Mouse (Mus musculus): Measurements from ENCODE around the gene Fgfr1op2. TPM values are rescaled to one million over a fixed set of nuclear protein-coding genes. Genes with fewer than 3 reads are reported as not detected.
A peak's percentile ranks its signal among the peaks of the same experiment; 100 is the strongest.
"Not testable (repeated sequence)": the region's sequence is repeated elsewhere in the genome, so short reads cannot be mapped to it uniquely, and the experiment has no call there.

Gene Fgfr1op2
- polyA plus RNA-seq, 1 experiment from 2014 or later, result 75.5 TPM

DNA sequence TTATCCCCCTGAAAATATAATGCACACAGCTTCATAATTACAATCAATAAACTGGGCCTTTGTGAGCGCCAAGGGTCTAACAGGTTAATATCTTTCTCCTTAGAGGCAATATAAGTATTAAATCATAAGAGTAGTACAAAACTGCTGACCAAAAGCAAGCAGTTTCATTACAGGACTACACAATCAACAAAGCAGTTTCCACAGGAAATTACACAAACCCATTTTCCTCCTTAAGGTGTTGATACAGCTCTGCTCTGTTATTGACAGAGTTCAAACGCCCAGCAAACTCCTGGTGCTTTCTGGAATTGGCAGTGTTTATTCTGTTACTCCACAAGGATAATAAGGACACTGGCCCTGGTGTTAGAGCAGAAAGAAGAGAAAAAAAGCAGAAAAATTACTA, 26.6 kb upstream of the Fgfr1op2 start:
- TF ChIP-seq CTCF (IDR thresholded peaks at IDR 0.05), result no peak
- no peaks in the 10 kb centered on the region for H3K27me3 ChIP-seq
- ChIA-PET POLR2A (no interaction called here), CTCF (no interaction called here)
- ATAC-seq (no peak), DNase-seq (ENCODE audit: low read depth, low spot score) (no peak)
- in situ Hi-C loops (cut with MboI; ENCODE audit: low pct_unique_long_range_greater_than_20kb), result no loop called here

DNA sequence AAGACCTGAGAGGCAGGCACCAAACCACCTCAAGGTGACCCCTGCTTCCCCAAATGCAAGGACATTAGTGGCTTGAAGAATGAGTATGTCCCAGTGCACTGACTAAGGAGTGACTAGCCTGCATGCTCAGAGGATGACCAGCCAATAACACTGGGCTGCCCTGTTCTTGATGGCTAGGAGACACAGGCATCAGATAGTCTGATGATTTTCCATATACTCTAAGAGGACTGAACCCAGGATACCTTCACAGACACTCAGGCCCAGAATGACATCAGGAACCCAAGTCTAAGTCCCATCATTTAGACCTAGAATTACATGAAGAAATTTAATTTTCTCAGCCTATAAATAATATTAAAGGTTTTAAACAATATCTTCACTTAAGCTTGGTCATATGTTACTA, 25.7 kb upstream of the Fgfr1op2 start:
- POLR2A ChIA-PET, result no interaction called here
- DNase-seq (ENCODE audit: low read depth, low spot score), result no peak
- no peak for TF ChIP-seq CTCF (IDR thresholded peaks at IDR 0.05)
- CTCF ChIA-PET, result no interaction called here
- H3K27me3 ChIP-seq, result no peaks in the 10 kb centered on the region
- in situ Hi-C loops (cut with MboI; ENCODE audit: low pct_unique_long_range_greater_than_20kb), result no loop called here
- no peak for ATAC-seq

DNA sequence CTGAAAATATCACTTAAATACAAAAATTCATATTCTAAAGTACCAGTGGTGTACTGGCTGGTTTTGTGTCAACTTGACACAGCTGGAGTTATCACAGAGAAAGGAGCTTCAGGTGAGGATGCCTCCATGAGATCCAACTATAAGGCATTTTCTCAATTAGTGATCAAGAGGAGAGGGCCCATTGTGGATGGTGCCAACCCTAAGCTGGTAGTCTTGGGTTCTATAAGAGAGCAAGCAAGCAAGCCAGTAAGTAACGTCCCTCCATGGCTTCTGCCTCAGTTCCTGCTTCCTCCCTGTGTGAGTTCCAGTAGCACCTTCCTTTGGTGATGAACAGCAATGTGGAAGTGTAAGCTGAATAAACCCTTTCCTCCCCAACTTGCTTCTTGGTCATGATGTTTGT, 14.5 kb upstream of the Fgfr1op2 start:
- ATAC-seq; in situ Hi-C loops (cut with MboI; ENCODE audit: low pct_unique_long_range_greater_than_20kb); H3K27me3 ChIP-seq; DNase-seq (ENCODE audit: low read depth, low spot score); POLR2A ChIA-PET; CTCF ChIA-PET: not testable (repeated sequence)

DNA sequence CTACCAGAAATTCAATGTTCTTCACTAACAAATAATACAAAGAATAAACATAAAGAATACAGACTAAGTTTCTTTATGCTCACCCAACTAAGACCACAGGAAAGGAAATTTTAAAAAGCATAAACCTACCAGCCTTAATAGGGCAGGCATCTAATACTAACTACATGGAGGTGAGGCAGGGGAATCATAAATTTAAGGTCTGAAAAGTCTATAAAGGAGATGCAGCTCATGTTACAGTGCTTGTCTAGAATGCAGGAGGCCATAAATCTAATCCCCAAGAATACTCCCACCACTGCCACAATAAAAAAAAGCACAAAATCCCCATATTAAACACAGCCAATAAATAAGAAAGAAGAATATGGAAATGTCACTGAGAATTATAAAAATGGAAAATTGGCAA, 4.9 kb upstream of the Fgfr1op2 start:
- H3K27me3 ChIP-seq, result no peaks in the 10 kb centered on the region
- ATAC-seq, result no peak
- ChIA-PET POLR2A (no interaction called here), CTCF (no interaction called here)
- in situ Hi-C loops (cut with MboI; ENCODE audit: low pct_unique_long_range_greater_than_20kb), result no loop called here
- TF ChIP-seq CTCF (IDR thresholded peaks at IDR 0.05), result no peak
- DNase-seq (ENCODE audit: low read depth, low spot score), result no peak

DNA sequence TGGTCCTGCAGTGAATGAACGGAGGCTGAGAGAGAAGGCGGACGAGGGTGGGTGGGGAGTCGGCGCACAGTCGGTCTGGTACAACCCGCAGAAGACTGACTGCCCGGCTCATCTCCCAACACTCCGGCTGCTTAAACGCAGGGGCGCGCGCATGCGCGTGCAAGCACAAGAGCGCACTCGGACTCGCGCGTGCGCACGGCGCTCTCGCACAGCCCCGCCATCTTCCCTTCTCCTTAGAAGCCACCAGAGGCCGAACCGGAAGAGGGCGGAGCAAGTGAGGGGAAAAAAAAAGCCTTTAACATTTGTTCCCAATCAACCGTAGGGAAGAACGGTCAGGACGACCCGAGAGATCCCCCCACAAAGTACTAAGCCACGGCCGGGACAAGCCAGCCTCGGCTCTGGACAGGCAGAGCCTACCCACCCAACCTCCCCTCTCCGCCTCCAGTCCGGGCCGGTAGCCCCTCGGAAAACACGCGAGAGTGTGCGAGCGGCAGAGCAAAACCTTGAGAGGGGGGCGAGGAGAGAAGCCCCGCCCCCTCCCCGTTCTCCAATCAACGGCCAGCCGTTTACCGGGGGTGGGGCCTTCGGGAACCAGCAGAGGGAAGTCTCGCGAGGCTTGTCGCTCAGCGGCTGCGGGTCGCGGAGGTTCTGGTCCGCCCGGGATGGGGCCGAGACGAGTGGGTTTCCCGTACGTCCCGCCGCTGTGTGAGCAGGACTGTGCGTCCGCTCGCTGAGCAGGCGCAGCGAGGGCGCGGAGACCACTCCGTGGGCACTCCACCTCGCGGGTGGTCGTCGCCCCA, 507 bp downstream of the Fgfr1op2 start, which contains the start of gene Ints13:
Ints13 (minus strand) TSS at position 526 of the 800 bp plus-strand sequence.
- DNase-seq (ENCODE audit: low read depth, low spot score) (peak; percentile 88), ATAC-seq (peak; percentile 89)
- ChIA-PET CTCF (no interaction called here), POLR2A (interaction anchor here (0.5 kb wide), 1 partner anchor 1520 kb away, joined by 3 read pairs; no protein-coding TSS in a partner anchor)
- H3K27me3 ChIP-seq, result no peaks in the 10 kb centered on the region
- no peak for TF ChIP-seq CTCF (IDR thresholded peaks at IDR 0.05)
- in situ Hi-C loops (cut with MboI; ENCODE audit: low pct_unique_long_range_greater_than_20kb), result no loop called here

DNA sequence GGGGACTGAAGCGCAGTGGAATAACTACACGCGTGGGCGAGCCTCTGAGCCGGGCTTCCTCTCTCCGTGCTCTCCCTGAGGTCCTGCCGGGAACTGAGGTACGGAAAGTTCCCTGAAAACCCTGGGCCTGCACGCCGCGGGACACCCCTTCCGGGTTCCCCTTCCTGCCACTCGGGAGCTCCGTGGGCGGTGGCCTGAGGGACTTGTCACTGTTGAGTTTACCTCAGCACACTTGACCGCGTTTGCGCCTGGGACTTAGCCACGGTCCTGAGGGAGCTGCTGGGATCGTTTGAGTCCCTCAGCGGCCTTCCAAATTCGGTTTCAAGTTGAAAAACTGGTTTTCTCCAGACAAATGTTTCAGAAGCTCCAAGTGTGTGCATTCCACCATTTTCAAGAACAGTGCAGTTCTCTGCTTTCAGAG, 1.1 kb downstream of the Fgfr1op2 start:
- CTCF ChIA-PET, result no interaction called here
- ATAC-seq (peak; percentile 45), DNase-seq (ENCODE audit: low read depth, low spot score) (no peak)
- no peak for TF ChIP-seq CTCF (IDR thresholded peaks at IDR 0.05)
- POLR2A ChIA-PET, result interaction anchor here (0.5 to 1.2 kb wide), 2 partner anchors 22 to 1521 kb away, joined by 3 read pairs; no protein-coding TSS in a partner anchor
- no peaks in the 10 kb centered on the region for H3K27me3 ChIP-seq
- in situ Hi-C loops (cut with MboI; ENCODE audit: low pct_unique_long_range_greater_than_20kb), result no loop called here

DNA sequence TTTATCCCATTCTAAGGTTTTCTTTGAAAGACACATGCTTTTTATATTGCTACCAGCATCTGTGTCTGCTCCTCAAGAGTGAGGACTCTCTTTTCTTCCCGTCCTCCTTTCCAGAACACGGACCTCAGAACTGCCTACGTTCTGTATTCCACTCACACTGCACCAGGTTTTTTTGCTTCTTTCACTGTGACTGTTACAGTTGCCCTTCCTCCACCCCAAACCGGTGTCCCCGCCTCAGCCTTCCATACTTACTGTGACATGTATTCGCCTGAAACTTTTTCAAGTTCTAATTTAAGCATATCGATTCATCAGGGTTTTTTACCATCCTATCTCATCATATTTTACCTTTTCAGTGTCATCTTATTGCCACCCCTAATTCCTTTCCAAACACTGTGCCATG, 1.6 kb downstream of the Fgfr1op2 start:
- CTCF ChIA-PET, result no interaction called here
- DNase-seq (ENCODE audit: low read depth, low spot score) (no peak), ATAC-seq (no peak)
- TF ChIP-seq CTCF (IDR thresholded peaks at IDR 0.05), result no peak
- POLR2A ChIA-PET, result interaction anchor here (1.2 kb wide), 1 partner anchor 21 kb away, joined by 3 read pairs; no protein-coding TSS in a partner anchor
- in situ Hi-C loops (cut with MboI; ENCODE audit: low pct_unique_long_range_greater_than_20kb), result no loop called here
- H3K27me3 ChIP-seq, result no peaks in the 10 kb centered on the region

DNA sequence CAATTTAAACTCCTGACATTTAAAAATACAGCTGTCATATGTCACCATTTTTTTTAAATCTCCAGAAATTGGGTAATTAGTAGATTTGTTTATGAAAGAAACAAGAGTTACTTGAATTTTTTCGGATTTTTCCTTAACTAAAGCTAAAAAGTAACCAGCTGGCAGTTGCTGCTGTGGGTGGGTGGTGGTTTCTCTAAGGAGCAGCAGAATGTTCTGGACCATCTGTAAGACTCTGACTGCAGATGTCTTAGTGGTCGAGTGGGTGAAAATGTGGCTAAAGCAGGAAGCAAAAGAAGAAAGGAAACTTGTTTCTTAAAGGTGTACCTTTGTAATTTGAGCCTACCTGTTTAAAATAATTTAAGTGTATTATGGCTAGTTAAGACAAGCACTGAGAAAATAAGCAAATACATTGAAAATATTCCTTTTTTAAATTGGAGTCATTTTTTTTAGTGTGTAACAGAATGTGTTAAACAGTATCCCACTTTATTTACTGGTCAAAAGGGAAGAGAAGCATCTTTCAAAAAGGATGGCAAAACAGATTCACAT, 3.5 kb downstream of the Fgfr1op2 start:
- no peak for ATAC-seq
- H3K27me3 ChIP-seq, result no peaks in the 10 kb centered on the region
- no peak for TF ChIP-seq CTCF (IDR thresholded peaks at IDR 0.05)
- in situ Hi-C loops (cut with MboI; ENCODE audit: low pct_unique_long_range_greater_than_20kb), result no loop called here
- no peak for DNase-seq (ENCODE audit: low read depth, low spot score)
- CTCF ChIA-PET, result interaction anchor here (1.1 kb wide), 1 partner anchor 170 kb away, joined by 3 read pairs; no protein-coding TSS in a partner anchor
- POLR2A ChIA-PET, result no interaction called here

DNA sequence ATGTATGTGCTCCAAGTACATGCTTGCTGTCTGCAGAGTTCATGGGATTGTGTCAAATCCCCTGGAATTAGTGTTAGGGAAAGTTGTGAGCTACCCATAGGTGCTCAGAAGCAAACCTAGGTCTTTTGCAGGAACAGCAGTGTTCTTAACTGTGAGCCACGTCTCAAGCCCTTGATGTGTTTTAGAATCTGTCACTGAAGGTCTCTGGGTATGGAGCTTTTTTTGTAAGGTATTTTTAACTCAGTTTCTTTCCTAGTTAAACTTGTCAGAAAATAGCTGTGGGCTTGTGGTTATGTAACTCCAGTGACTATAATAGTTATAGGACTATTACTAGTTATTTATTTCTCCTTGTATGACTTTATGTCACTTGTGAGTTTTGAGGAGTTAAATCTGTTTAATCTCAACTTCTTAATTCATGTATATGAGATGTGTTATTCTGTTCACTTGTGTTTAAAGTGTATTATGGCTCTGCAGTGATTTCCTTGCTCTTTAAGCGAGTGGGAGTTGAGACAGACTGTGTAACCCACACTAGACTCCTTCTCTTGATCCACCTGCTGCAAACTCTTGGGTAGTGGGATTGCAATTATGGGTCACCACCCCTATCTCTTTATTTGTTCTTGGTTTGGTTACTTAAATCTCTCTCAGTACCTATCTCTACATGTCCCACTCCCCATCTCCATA, 6.5 kb downstream of the Fgfr1op2 start:
- CTCF ChIA-PET, result interaction anchor here (1.6 kb wide), 1 partner anchor 16 kb away, joined by 3 read pairs; no protein-coding TSS in a partner anchor
- DNase-seq (ENCODE audit: low read depth, low spot score) (no peak), ATAC-seq (no peak)
- TF ChIP-seq CTCF (IDR thresholded peaks at IDR 0.05), result no peak
- in situ Hi-C loops (cut with MboI; ENCODE audit: low pct_unique_long_range_greater_than_20kb), result no loop called here
- no peaks in the 10 kb centered on the region for H3K27me3 ChIP-seq
- POLR2A ChIA-PET, result no interaction called here

DNA sequence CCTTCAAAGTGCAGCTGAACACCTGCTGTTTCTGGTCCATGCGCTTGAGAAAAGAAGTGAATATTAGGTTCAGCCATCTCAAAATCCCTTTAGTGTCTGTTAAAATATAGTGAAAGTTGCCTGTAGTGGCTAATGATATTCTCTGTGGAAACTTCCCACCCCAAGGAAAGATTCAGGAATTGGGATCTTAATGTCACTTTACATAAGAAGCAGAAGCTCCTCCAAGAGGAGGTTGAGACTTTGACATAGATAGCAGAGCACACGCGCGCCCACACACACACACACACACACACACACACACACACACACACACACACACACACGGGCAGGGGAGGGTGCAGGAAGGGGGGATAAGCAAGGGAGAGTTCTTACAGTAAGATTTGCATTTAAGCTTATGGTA, 8.1 kb downstream of the Fgfr1op2 start:
- DNase-seq (ENCODE audit: low read depth, low spot score) (no peak), ATAC-seq (no peak)
- in situ Hi-C loops (cut with MboI; ENCODE audit: low pct_unique_long_range_greater_than_20kb), result no loop called here
- no peak for TF ChIP-seq CTCF (IDR thresholded peaks at IDR 0.05)
- CTCF ChIA-PET, result interaction anchor here (1.6 kb wide), 1 partner anchor 14 kb away, joined by 3 read pairs; no protein-coding TSS in a partner anchor
- POLR2A ChIA-PET, result no interaction called here
- no peaks in the 10 kb centered on the region for H3K27me3 ChIP-seq

DNA sequence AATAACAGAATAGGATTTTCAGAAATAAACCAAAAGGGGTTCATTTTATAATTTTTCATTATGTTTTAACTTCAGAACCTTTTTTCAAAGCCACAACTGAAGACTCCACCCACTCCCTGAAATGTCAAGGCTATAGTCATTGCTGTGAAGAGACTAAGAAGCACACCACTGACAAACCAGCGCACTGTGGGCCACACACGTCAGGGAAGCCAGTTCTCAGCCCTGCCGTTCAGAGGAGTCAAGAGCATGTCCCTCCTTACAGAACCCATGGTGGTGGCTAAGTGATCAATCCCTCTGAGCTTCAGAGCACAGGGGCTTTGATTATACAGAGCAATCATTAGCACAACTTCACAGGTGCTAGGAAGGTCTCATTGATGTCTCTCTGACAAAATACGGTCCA, 25.6 kb downstream of the Fgfr1op2 start:
- DNase-seq (ENCODE audit: low read depth, low spot score) (no peak), ATAC-seq (no peak)
- ChIA-PET CTCF (interaction anchor here (1.1 kb wide), 1 partner anchor 10 kb away, joined by 4 read pairs; no protein-coding TSS in a partner anchor), POLR2A (interaction anchor here (0.6 kb wide), 1 partner anchor 194 kb away, joined by 4 read pairs; no protein-coding TSS in a partner anchor)
- in situ Hi-C loops (cut with MboI; ENCODE audit: low pct_unique_long_range_greater_than_20kb), result no loop called here
- no peak for TF ChIP-seq CTCF (IDR thresholded peaks at IDR 0.05)
- H3K27me3 ChIP-seq, result no peaks in the 10 kb centered on the region
